8 mouse cellular contexts compared by ENCODE assay signal in the genomic region with DNA sequence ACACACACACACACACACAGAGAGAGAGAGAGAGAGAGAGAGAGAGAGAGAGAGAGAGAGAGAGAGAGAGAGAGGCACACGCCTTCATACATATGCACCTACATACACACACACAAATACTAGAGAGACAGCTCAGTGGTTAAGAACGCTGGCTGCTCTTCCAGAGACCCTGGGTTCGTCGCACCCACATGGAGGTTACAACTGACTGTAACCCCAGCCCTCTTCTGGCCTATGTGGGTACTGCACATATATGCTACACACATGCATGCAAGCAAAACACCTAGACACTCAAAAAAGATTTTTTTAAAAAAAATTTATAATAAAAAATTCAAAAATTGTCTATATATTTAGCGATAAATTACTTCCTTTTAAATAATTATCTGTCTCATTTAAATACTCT. TPM values are rescaled to one million over a fixed set of nuclear protein-coding genes. Genes with fewer than 3 reads are reported as not detected.
DNase-seq lines count a peak whose midpoint lies in the region; ATAC-seq and TF ChIP-seq lines count a peak whose summit lies in the region.

No protein-coding gene starts in this region.

- TF ChIP-seq CTCF in liver, postnatal 0 days (IDR thresholded peaks at IDR 0.05; ENCODE audit: low read depth): peak; percentile 56

- H3K9ac ChIP-seq in liver, postnatal 0 days (replicated peaks): no peak overlapping the region

- H3K27ac ChIP-seq in liver, postnatal 0 days (ENCODE audit: low read depth): no peak overlapping the region
- H3K27ac ChIP-seq in heart, embryonic 10.5 days: no peak overlapping the region

- H3K4me2 ChIP-seq in liver, postnatal 0 days (ENCODE audit: low read depth, low read length): no peak overlapping the region

- no peaks in the 10 kb centered on the region for H3K36me3 ChIP-seq in liver, postnatal 0 days (replicated peaks; ENCODE audit: insufficient read depth, low read length)
- peaks cover 44% of the 10 kb centered on the region; the same call in 1 of the 2 replicates for H3K36me3 ChIP-seq in heart, embryonic 10.5 days

- ATAC-seq in liver, postnatal 0 days: no peak
- ATAC-seq in activated CD4-positive, CD25-positive, alpha-beta regulatory T cell, adult 4 months: no peak

- H3K9me3 ChIP-seq in liver, postnatal 0 days (ENCODE audit: low read length): no peaks in the 10 kb centered on the region
- H3K9me3 ChIP-seq in heart, embryonic 10.5 days: no peaks in the 10 kb centered on the region

- intact Hi-C loops in gastrocnemius, postnatal 14 days (cut with DNase I; ENCODE audit: low total_unique reads): no loop called here

- H3K27me3 ChIP-seq in liver, postnatal 0 days (ENCODE audit: insufficient read depth, low read length): no peaks in the 10 kb centered on the region
- H3K27me3 ChIP-seq in heart, embryonic 10.5 days (ENCODE audit: insufficient read depth, poor library complexity, severe bottlenecking): no peaks in the 10 kb centered on the region

- peak; percentile 52 for DNase-seq in heart, postnatal 4 days
- DNase-seq in heart, adult 8-10 months (ENCODE audit: low spot score): no peak
- DNase-seq in A20 (ENCODE audit: low read depth, low spot score): peak; percentile 5
- peak; percentile 68 for DNase-seq in R1 (ENCODE audit: low read depth, low spot score)
- peak; percentile 41 for DNase-seq in liver, postnatal 0 days
- no peak for DNase-seq in gastrocnemius, postnatal 14 days
- DNase-seq in heart, embryonic 10.5 days (ENCODE audit: low spot score): no peak

- WGBS in liver, postnatal 0 days (ENCODE audit: insufficient replicate concordance): 52% methylated on average over 5 of the region's 5 CpGs
- 60% methylated on average over 5 of the region's 5 CpGs for WGBS in heart, embryonic 10.5 days

- no peaks in the 10 kb centered on the region for H3K4me1 ChIP-seq in liver, postnatal 0 days (ENCODE audit: insufficient read depth)
- H3K4me1 ChIP-seq in heart, embryonic 10.5 days: no peaks in the 10 kb centered on the region

- no peak for TF ChIP-seq EP300 in liver, postnatal 0 days (IDR thresholded peaks at IDR 0.05; ENCODE audit: low read depth)

- no peak overlapping the region for H3K4me3 ChIP-seq in liver, postnatal 0 days (ENCODE audit: low read depth, low read length)
- H3K4me3 ChIP-seq in heart, embryonic 10.5 days: no peak overlapping the region

RNA-seq across cellular contexts. Expression of a gene that starts 43.1 kb away (rescaled TPM):
- 100 to 1,000 TPM; 180 to 189 TPM for total RNA-seq in heart, postnatal 4 days (2021)
- 100 to 1,000 TPM; 229 to 268 (median 246) TPM for total RNA-seq in heart, adult 8-10 months (2022)
- polyA plus RNA-seq in liver, postnatal 0 days (2015; fragmentation: Nextera tagmentation; extraction: Ambion mirVana): 2.9 and 3.2 TPM in 2 replicates
- not detected for polyA plus RNA-seq in activated CD4-positive, CD25-positive, alpha-beta regulatory T cell, adult 4 months (2017; shearing (Covaris generic))
- 100 to 1,000 TPM; 126 to 127 TPM for total RNA-seq in gastrocnemius, postnatal 14 days (2021)
- 11.2 and 25.6 TPM in 2 replicates for polyA plus RNA-seq in heart, embryonic 10.5 days (2016; fragmentation: Nextera tagmentation; extraction: Ambion mirVana)

Comparison
In these comparisons a context has a peak if more than half of its experiments do, and no peak if none do; other contexts are left out.
1. DNase-seq: peak in heart, postnatal 4 days (single experiment), A20 (single experiment), R1 (single experiment) and liver, postnatal 0 days (single experiment); none in heart, adult 8-10 months (single experiment), gastrocnemius, postnatal 14 days (single experiment) and heart, embryonic 10.5 days (single experiment).